Mouse (Mus musculus) spleen, adult 18-20 months (tissue): ENCODE measurements around the gene Dolpp1.

ENCODE experiments used
- DNase-seq, 2 experiments: peaks; one replicate each; pipeline ENCODE4 v3.0.0; 2022; ENCODE audit warnings: mixed read lengths in 2 of 2

Dolpp1 gene

GRCm38 (mm10) chr2:30392114-30392576, at the start of gene Dolpp1:
TSS of gene Dolpp1 (plus strand) at chr2:30392254.
- DNase-seq, result peak; percentile 86 to 95

GRCm38 (mm10) chr2:30342544-30342943, 49.5 kb upstream of the Dolpp1 start:
- DNase-seq, result no peak

- DNase-seq, result no peak
Measured at GRCm38 (mm10) chr2:30343601-30344137, 48.4 kb upstream of the Dolpp1 start.

- DNase-seq, result no peak
Measured at GRCm38 (mm10) chr2:30345971-30346676, 45.9 kb upstream of the Dolpp1 start.

- no peak for DNase-seq
Measured at GRCm38 (mm10) chr2:30349196-30349595, 42.9 kb upstream of the Dolpp1 start.

GRCm38 (mm10) chr2:30351149-30351548, 40.9 kb upstream of the Dolpp1 start:
- no peak for DNase-seq

GRCm38 (mm10) chr2:30355861-30356260, 36.2 kb upstream of the Dolpp1 start:
- no peak for DNase-seq

- no peak for DNase-seq
Measured at GRCm38 (mm10) chr2:30356266-30356665, 35.8 kb upstream of the Dolpp1 start.

- no peak for DNase-seq
Measured at GRCm38 (mm10) chr2:30356906-30357305, 35.1 kb upstream of the Dolpp1 start.

- DNase-seq, result no peak
Measured at GRCm38 (mm10) chr2:30357552-30358510, 34.2 kb upstream of the Dolpp1 start.

GRCm38 (mm10) chr2:30358533-30359531, 33.2 kb upstream of the Dolpp1 start, which contains the start of gene Sh3glb2:
TSS of gene Sh3glb2 (minus strand) at chr2:30359337.
- peak; percentile 76 to 91 for DNase-seq

- no peak for DNase-seq
Measured at GRCm38 (mm10) chr2:30360626-30361025, 31.4 kb upstream of the Dolpp1 start.

- no peak for DNase-seq
Measured at GRCm38 (mm10) chr2:30362865-30363264, 29.2 kb upstream of the Dolpp1 start.

GRCm38 (mm10) chr2:30363773-30364650, 28.0 kb upstream of the Dolpp1 start, which contains the start of gene Miga2:
TSS of gene Miga2 (plus strand) at chr2:30364233.
- DNase-seq, result peak; percentile 96

- no peak for DNase-seq
Measured at GRCm38 (mm10) chr2:30365281-30366069, 26.6 kb upstream of the Dolpp1 start.

GRCm38 (mm10) chr2:30366203-30366602, 25.9 kb upstream of the Dolpp1 start:
- DNase-seq, result no peak

GRCm38 (mm10) chr2:30371544-30371943, 20.5 kb upstream of the Dolpp1 start:
- no peak for DNase-seq

GRCm38 (mm10) chr2:30372726-30373125, 19.3 kb upstream of the Dolpp1 start:
- no peak for DNase-seq

- DNase-seq, result no peak
Measured at GRCm38 (mm10) chr2:30375893-30376292, 16.2 kb upstream of the Dolpp1 start.

- no peak for DNase-seq
Measured at GRCm38 (mm10) chr2:30377721-30378120, 14.3 kb upstream of the Dolpp1 start.
